Mouse (Mus musculus) kidney, embryonic 15.5 days (tissue): ENCODE measurements at regions not wholly inside any gene's neighbourhood (a gene's known extent, or its start where the extent isn't known, plus 50 kb on each side); places are given as distances from the start of the nearest gene placed in this dataset.

Experiments used
- ATAC-seq: fragments of 200-750 bp; cut with Nextera tagmentation; replicated peaks from 2 replicates; pipeline ENCODE4 v1.8.0; 2017; ENCODE audit warnings: moderate TSS enrichment; ENCODE audit not compliant: low FRiP score
- H3K27ac ChIP-seq: fragments of 300-500 bp; sonication (generic); 2 replicates; pipeline ENCODE4 v1.5.1; 2015; ENCODE audit warnings: mild to moderate bottlenecking, inconsistent platforms
- H3K27me3 ChIP-seq: fragments of 300-500 bp; sonication (generic); 2 replicates; pipeline ENCODE4 v1.6.1; 2015; ENCODE audit warnings: inconsistent platforms
- H3K36me3 ChIP-seq: fragments of 300-500 bp; sonication (generic); 2 replicates; pipeline ENCODE4 v1.6.1; 2015; ENCODE audit warnings: inconsistent platforms
- H3K4me1 ChIP-seq: fragments of 300-500 bp; sonication (generic); 2 replicates; pipeline ENCODE4 v1.6.1; 2015; ENCODE audit warnings: inconsistent platforms
- H3K4me2 ChIP-seq: fragments of 300-500 bp; sonication (generic); 2 replicates; pipeline ENCODE4 v1.6.1; 2015; ENCODE audit warnings: moderate library complexity, mild to moderate bottlenecking, inconsistent platforms
- H3K4me3 ChIP-seq: fragments of 300-500 bp; sonication (generic); replicated peaks from 2 replicates; pipeline ENCODE4 v1.5.1; 2015; ENCODE audit warnings: mild to moderate bottlenecking, inconsistent platforms
- H3K9ac ChIP-seq: fragments of 300-500 bp; sonication (generic); 2 replicates; pipeline ENCODE4 v1.6.1; 2015; ENCODE audit warnings: mild to moderate bottlenecking, inconsistent platforms
- H3K9me3 ChIP-seq: fragments of 300-500 bp; sonication (generic); replicated peaks from 2 replicates; pipeline ENCODE4 v1.6.1; 2016; ENCODE audit warnings: inconsistent platforms
- WGBS: fragments of 180-500 bp; shearing (Covaris S2); methylation state at CpG from one replicate; pipeline ENCODE4 v1.1.7; 2015; ENCODE audit warnings: mixed read lengths; 5-methylcytosine and 5-hydroxymethylcytosine counted together

DNA sequence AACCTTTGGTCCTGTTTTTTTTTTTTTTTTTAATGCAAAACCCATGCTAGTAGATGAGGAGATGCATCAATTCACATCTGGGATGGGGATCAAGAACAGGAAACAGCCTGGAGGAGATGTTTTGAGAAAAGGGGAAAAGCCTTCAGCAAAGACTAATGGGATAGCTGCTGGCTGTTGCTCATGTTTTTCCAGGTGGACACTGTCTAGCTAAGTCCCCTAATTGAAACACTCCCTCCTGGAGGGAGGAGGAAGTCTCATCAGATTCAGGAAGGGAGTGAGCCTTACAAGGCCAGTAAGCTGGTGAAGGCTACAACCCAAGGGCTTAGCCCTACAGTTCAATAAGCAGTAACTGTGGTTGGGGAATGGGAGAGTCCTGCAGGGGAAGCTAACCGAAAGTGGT is 803.1 kb upstream of the Lrrc6 start:
- WGBS: 50% methylated on average over 1 of the region's 1 CpGs
- no peaks in the 10 kb centered on the region for H3K9me3 ChIP-seq
- no peak overlapping the region for H3K9ac ChIP-seq
- H3K27ac ChIP-seq: peak overlapping the region; percentile 78
- H3K4me3 ChIP-seq: no peak overlapping the region
- ATAC-seq: peak; percentile 75
- peaks cover 34% of the 10 kb centered on the region for H3K4me1 ChIP-seq
- H3K36me3 ChIP-seq: no peaks in the 10 kb centered on the region
- H3K4me2 ChIP-seq: no peak overlapping the region
- no peaks in the 10 kb centered on the region for H3K27me3 ChIP-seq

DNA sequence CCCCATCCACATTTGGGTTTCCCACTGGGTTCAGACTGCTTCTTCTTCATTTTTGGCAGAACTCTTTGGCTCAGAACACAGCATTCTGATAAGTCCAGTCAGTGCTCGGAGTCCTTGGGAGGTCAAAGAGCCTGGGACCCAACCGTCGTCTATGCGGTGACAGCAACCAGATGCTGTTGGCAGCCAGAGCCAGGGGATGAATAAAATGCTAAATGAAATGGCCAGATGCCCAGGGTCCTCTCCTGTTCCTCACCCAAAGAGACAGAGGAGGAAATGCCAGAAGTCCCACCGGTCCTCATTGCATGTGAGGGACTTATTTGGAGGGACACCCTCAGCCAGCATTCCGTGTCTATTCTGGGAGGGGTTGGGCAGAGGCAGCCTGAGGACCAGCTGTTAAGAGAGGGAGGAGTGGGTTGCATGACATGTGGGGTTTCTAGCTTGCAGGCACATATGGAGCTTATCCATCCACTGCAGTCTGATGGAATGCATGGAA is 801.2 kb upstream of the Lrrc6 start:
- Histone ChIP-seq H3K27me3 (no peaks in the 10 kb centered on the region), H3K9me3 (no peaks in the 10 kb centered on the region), H3K36me3 (no peaks in the 10 kb centered on the region), H3K27ac (peak overlapping the region; percentile 83), H3K4me1 (peaks cover 34% of the 10 kb centered on the region), H3K9ac (no peak overlapping the region), H3K4me3 (no peak overlapping the region), H3K4me2 (no peak overlapping the region)
- 38% methylated on average over 6 of the region's 6 CpGs for WGBS
- peak; percentile 80 for ATAC-seq

DNA sequence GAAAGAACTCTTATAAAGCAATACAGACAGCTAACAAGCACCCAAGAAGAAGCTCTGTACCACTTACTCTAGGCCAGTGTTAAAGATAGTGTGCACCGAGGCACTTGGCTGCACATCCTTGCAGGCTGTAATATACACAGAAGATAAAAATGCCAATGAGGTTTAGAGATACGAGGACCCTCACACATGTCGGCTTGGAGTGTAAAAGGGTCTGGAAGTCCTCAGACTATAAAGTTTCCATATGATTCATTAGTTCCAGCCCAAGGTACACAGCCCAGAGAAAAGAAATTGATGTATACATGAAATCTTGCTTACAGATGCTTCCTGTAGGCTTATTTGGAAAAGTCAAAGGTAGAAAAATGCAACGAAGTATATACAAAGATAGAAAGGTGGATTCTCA is 800.3 kb upstream of the Lrrc6 start:
- Histone ChIP-seq H3K4me2 (no peak overlapping the region), H3K36me3 (no peaks in the 10 kb centered on the region), H3K27me3 (no peaks in the 10 kb centered on the region), H3K4me3 (no peak overlapping the region), H3K4me1 (peaks cover 34% of the 10 kb centered on the region), H3K9me3 (no peaks in the 10 kb centered on the region), H3K27ac (peak overlapping the region; percentile 83), H3K9ac (no peak overlapping the region)
- no peak for ATAC-seq
- WGBS: 30% methylated on average over 4 of the region's 4 CpGs

DNA sequence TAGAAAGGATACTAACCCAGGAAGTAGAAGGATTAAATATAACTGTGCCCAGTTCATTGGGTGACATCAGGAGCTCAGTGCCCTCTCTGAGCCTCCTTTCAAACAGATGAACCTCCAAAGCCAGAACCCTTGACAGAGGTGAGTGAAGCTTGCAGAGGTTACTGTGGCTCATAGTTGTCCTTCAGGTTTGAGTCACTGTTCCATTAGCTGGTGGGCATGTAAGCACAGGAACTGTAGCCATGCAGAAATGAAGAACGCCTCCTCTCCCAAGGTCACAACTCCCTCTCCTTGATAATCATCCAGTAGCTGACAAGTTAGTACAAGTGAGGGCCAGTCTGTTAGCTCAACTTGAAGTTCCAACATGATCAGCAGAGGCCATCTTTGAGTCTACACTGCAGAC is 794.1 kb upstream of the Lrrc6 start:
- H3K9me3 ChIP-seq: no peaks in the 10 kb centered on the region
- no peak for ATAC-seq
- H3K4me2 ChIP-seq: no peak overlapping the region
- H3K36me3 ChIP-seq: no peaks in the 10 kb centered on the region
- WGBS: 76% methylated on average over 1 of the region's 1 CpGs
- H3K27me3 ChIP-seq: no peaks in the 10 kb centered on the region
- no peaks in the 10 kb centered on the region for H3K4me1 ChIP-seq
- H3K9ac ChIP-seq: no peak overlapping the region
- no peak overlapping the region for H3K4me3 ChIP-seq
- no peak overlapping the region for H3K27ac ChIP-seq

DNA sequence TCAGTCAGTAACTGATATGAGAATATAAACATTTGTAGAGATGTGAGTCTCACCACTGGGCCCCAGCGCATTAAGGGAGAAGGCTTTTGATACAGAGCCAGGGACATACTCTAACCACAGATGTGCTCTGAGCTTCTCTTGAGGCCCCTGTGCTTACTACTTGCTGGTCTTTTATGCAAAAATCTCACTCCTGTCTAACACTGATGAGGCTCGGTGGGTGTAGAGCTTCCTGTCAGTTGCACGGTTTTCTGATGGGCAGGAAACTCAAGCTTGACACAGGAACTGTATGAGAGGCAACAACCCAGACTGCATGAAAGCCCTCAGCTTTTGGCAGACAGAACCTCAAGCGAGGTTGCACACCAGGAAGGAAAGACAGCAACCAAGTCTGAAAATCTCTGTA is 789.0 kb upstream of the Lrrc6 start:
- WGBS: 58% methylated on average over 4 of the region's 4 CpGs
- Histone ChIP-seq H3K27me3 (no peaks in the 10 kb centered on the region), H3K36me3 (no peaks in the 10 kb centered on the region), H3K9ac (no peak overlapping the region), H3K4me2 (no peak overlapping the region), H3K27ac (no peak overlapping the region), H3K9me3 (no peaks in the 10 kb centered on the region), H3K4me3 (no peak overlapping the region), H3K4me1 (no peaks in the 10 kb centered on the region)
- ATAC-seq: no peak

DNA sequence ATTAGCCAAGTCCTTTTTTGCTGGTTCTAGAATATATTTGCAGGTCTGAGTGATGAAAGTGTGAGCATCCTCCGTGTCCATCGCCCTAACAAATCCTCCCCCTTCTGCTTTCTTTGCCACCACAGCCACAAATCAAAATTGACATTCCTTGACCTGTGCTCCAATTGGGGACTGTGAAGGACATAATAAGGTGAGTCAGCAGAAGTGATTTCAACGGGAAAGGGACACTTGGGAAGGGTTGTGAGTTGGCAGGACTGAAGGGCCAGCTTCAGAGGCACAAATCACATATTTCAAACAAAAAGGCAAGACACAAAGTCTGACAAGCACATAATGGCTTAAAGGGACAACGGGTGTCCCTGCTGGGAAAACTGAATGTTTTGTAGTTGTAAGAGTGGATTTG is 784.2 kb upstream of the Lrrc6 start:
- 46% methylated on average over 4 of the region's 4 CpGs for WGBS
- no peak overlapping the region for H3K4me2 ChIP-seq
- no peaks in the 10 kb centered on the region for H3K36me3 ChIP-seq
- H3K27me3 ChIP-seq: no peaks in the 10 kb centered on the region
- H3K4me3 ChIP-seq: no peak overlapping the region
- H3K9ac ChIP-seq: no peak overlapping the region
- no peaks in the 10 kb centered on the region for H3K9me3 ChIP-seq
- ATAC-seq: no peak
- no peaks in the 10 kb centered on the region for H3K4me1 ChIP-seq
- no peak overlapping the region for H3K27ac ChIP-seq

DNA sequence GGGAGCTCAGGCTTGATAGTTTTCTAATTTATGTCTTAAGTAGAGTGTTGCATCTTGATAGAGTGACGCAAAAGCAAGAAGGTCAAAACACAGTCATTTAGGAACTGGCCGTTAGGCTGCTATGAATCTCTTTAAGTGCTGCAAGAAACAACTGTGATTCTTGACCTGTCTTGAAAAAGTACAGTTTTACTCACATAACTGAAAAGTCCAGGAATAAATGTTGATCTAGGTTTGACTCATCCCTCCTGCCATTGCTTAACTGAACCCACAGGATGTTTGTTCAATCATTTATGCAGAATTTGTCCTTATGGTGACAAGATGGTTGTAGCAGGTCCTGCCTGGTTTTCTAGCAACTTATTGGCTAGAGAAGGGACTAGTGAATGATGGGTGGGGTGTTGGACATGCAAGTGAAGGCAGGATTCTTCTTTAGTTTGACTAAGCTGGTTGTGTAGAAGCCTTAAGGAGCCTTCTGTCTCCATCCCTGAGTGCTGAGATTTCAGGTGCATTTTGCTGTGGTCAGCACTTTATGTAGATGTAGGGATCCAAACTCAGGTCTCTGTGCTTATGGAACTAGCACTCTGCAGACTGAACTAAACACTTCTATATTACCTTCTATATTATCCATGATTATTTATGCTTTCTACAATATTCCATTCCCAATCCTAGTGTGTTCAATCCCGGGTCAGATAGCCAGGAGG is 782.7 kb upstream of the Lrrc6 start:
- WGBS: 53% methylated on average over 3 of the region's 3 CpGs
- ATAC-seq: no peak
- no peaks in the 10 kb centered on the region for H3K27me3 ChIP-seq

DNA sequence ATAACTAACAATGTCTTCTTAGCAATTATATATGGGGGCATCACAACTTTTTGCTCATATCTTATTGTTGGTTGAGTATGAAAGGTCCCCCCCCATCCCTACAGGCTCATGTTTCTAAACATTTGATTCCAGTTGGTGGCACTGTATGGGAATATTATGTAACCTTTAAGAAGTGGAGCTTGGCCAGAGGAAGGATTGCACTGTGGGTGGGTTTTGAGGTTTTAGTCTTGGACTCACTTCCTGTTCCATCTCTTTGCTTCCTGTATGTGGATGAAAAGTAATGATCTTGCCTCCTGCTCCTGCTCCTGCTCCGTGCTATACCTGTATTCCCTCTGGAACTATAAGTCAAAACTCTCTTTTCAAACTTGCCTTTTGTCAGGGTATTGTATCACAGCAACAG is 778.2 kb upstream of the Lrrc6 start:
- Histone ChIP-seq H3K27me3 (no peaks in the 10 kb centered on the region), H3K36me3 (no peaks in the 10 kb centered on the region), H3K9me3 (no peaks in the 10 kb centered on the region), H3K9ac (no peak overlapping the region), H3K27ac (no peak overlapping the region), H3K4me2 (no peak overlapping the region), H3K4me1 (no peaks in the 10 kb centered on the region), H3K4me3 (no peak overlapping the region)
- ATAC-seq: no peak
- WGBS: 74% methylated on average over 1 of the region's 1 CpGs

More for the DNA sequence above, 782.7 kb upstream of the Lrrc6 start:
- Histone ChIP-seq H3K4me3 (no peak overlapping the region), H3K9me3 (no peaks in the 10 kb centered on the region), H3K27ac (no peak overlapping the region), H3K4me2 (no peak overlapping the region), H3K36me3 (no peaks in the 10 kb centered on the region), H3K4me1 (no peaks in the 10 kb centered on the region), H3K9ac (no peak overlapping the region)

DNA sequence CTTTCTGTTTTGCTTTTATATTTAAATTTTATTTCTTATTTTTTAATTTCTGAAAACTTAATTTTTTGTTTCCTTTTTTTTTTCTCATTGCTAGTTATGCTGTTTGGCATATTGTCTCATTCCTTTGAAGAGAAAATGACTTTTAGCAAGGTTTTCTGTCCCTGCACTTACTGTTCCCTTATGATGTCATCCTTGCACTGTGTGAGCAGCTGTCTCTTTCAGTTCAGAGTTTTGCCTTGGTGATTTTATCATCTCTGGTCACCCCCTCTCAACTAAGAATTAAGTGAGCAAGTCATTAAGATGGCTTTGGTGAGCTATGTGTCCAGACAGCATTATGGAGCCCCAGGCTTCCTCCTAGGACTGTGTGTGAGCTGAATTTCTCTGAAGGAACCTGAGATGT is 774.3 kb upstream of the Lrrc6 start:
- no peaks in the 10 kb centered on the region for H3K27me3 ChIP-seq
- H3K4me1 ChIP-seq: no peaks in the 10 kb centered on the region
- H3K36me3 ChIP-seq: no peaks in the 10 kb centered on the region
- H3K27ac ChIP-seq: no peak overlapping the region
- H3K9ac ChIP-seq: no peak overlapping the region
- no peaks in the 10 kb centered on the region for H3K9me3 ChIP-seq
- H3K4me3 ChIP-seq: no peak overlapping the region
- H3K4me2 ChIP-seq: no peak overlapping the region
- ATAC-seq: no peak

DNA sequence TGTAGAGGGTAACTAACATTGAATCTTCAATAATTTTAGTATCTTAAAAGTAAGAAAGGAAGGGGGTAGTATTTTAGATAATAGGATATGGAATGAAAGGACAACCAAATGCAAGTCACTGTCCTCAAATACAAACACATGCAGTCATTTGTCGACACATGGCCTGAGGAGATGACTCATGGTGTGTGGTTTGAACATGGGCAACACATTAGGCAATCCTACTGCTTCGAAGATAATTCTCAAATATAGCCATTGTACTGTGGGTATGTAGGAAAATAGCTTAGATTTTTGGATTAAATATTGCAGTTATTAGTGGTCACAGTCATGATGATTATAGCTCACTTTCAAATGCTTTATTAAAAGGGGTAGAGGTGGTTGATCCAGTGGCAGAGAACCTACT is 771.7 kb upstream of the Lrrc6 start:
- Histone ChIP-seq H3K9me3 (no peaks in the 10 kb centered on the region), H3K4me3 (no peak overlapping the region), H3K4me2 (no peak overlapping the region), H3K9ac (no peak overlapping the region), H3K4me1 (no peaks in the 10 kb centered on the region), H3K36me3 (no peaks in the 10 kb centered on the region), H3K27me3 (no peaks in the 10 kb centered on the region), H3K27ac (no peak overlapping the region)
- WGBS: 89% methylated on average over 2 of the region's 2 CpGs
- ATAC-seq: no peak

DNA sequence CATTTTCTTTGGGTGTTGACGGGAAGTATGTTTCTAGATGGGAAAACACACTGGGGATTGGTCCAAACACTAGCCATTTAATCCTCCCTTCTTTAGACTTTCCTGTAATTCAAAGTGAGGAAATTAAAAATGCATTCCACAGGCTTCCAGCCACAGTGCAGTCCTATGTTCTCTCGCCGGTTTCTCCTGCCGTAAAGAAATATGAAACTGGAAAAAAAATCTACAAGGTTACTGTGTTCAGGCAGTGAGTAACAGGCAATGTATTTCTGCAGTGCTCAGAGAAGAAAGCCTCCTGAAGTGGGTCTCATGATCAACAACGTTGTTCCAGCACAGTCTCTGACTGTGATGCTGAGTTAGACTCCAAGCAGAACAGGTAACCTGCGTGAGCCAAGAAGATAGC is 763.0 kb upstream of the Lrrc6 start:
- no peaks in the 10 kb centered on the region for H3K27me3 ChIP-seq
- H3K4me2 ChIP-seq: no peak overlapping the region
- peaks cover 5% of the 10 kb centered on the region; the same call in 1 of the 2 replicates for H3K4me1 ChIP-seq
- no peak overlapping the region for H3K9ac ChIP-seq
- H3K36me3 ChIP-seq: no peaks in the 10 kb centered on the region
- H3K9me3 ChIP-seq: no peaks in the 10 kb centered on the region
- ATAC-seq: no peak
- 0 out of 2 replicates have a peak overlapping the region, but pooled peaks have one; percentile 22 for H3K27ac ChIP-seq
- no peak overlapping the region for H3K4me3 ChIP-seq
- WGBS: 49% methylated on average over 6 of the region's 6 CpGs

DNA sequence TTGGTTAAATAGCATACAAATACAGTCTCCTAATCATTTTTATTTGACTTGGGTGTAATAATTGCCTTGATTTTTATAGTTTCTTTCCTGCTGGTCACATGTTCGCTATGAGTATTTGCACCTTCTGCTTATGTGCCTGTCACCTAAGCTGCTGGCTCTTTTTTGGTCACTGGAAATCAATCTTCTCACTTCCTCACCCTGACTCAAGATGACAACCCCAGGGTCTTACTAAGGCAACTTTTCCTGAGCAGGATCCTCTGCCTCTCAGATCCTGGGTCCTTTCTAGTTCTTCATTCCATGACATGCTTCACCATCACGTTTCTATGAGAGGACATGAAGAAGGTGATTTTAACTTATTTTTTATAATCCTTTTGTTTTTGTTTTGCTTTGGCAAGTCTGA is 762.6 kb upstream of the Lrrc6 start:
- Histone ChIP-seq H3K4me2 (no peak overlapping the region), H3K4me3 (no peak overlapping the region), H3K4me1 (peaks cover 5% of the 10 kb centered on the region; the same call in 1 of the 2 replicates), H3K36me3 (no peaks in the 10 kb centered on the region), H3K27me3 (no peaks in the 10 kb centered on the region), H3K9me3 (no peaks in the 10 kb centered on the region), H3K27ac (no peak overlapping the region), H3K9ac (no peak overlapping the region)
- ATAC-seq: no peak
- 60% methylated on average over 2 of the region's 2 CpGs for WGBS

DNA sequence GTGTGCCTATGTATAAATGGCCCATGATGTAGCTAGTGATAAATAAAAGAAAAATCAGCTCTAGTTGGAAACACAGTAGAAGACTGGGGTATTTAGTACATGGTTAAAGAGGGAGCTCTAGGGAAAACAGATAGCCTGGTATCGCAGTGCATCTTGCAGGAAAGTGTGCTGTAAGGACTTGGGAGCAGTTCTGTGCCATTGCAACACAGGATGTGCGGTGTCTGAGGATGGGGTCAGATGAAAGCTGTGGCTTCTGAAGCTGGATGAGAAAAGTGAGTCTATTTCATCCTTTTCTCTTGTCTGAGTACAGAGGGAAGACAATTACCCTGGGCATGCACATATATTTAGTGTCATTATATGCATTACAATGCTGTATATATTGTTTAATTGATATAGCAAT is 761.6 kb upstream of the Lrrc6 start:
- Histone ChIP-seq H3K36me3 (no peaks in the 10 kb centered on the region), H3K4me1 (peaks cover 5% of the 10 kb centered on the region; the same call in 1 of the 2 replicates), H3K4me2 (no peak overlapping the region), H3K27ac (no peak overlapping the region), H3K9ac (no peak overlapping the region), H3K9me3 (no peaks in the 10 kb centered on the region), H3K4me3 (no peak overlapping the region), H3K27me3 (no peaks in the 10 kb centered on the region)
- WGBS: 89% methylated on average over 2 of the region's 2 CpGs
- no peak for ATAC-seq
